Mouse (Mus musculus) ES-Bruce4 (cell line): ENCODE measurements at regions not wholly inside any gene's neighbourhood (a gene's known extent, or its start where the extent isn't known, plus 50 kb on each side); places are given as distances from the start of the nearest gene placed in this dataset.

Experiments
- CTCF ChIP-seq: IDR thresholded peaks from one replicate; pipeline ENCODE4 v1.8.1; 2011; ENCODE audit warnings: low read depth, low read length
- EP300 ChIP-seq: IDR thresholded peaks from 2 replicates; pipeline ENCODE4 v1.6.1; 2011; ENCODE audit warnings: low read depth, low read length; ENCODE audit not compliant: insufficient read depth

DNA sequence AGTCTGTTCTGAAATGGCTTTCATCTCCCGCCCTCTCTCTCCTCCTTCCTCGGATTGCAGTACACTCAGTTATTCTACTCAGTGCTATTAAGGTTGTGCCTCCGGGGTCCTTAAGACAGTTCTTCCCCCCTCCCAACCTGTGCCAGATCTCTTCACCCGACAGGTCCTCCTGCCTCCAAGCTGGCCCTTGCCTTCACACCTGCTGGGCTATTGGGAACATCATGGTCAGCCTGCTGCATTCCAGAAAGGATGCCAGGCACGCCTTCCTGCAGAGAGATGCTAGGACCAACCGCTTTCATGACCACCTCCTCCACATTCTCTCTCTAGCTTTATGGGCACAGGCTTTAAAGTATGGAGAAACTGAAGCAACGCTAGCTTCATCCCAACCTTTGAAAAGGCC is 94.7 kb downstream of the Otol1 start:
- TF ChIP-seq EP300 = no peak
- no peak for TF ChIP-seq CTCF
